Mouse (Mus musculus) embryonic fibroblast, embryonic 13.5 days (primary cell): ENCODE results near the gene Ttyh2.

Source experiments
- CTCF ChIP-seq: IDR thresholded peaks from 2 replicates; pipeline ENCODE4 v1.5.1; 2011; ENCODE audit warnings: mild to moderate bottlenecking, control low read depth, low read length, moderate library complexity, borderline replicate concordance; ENCODE audit not compliant: insufficient read depth
- POLR2A ChIP-seq: IDR thresholded peaks from 2 replicates; pipeline ENCODE4 v1.6.1; 2011; ENCODE audit warnings: low read depth, mild to moderate bottlenecking, control low read depth, low read length, moderate library complexity

- no peak for TF ChIP-seq CTCF
- no peak for TF ChIP-seq POLR2A
Measured at GRCm38 (mm10) chr11:114698496-114698895, 23.3 kb downstream of the Ttyh2 start.
